Mouse (Mus musculus): ENCODE measurements around the gene Dhdds. TPM values are rescaled to one million over a fixed set of nuclear protein-coding genes. Genes with fewer than 3 reads are reported as not detected.

Gene Dhdds
- polyA plus RNA-seq (2012; rRNA removed): 19.4 and 19.7 TPM in 2 replicates

DNA sequence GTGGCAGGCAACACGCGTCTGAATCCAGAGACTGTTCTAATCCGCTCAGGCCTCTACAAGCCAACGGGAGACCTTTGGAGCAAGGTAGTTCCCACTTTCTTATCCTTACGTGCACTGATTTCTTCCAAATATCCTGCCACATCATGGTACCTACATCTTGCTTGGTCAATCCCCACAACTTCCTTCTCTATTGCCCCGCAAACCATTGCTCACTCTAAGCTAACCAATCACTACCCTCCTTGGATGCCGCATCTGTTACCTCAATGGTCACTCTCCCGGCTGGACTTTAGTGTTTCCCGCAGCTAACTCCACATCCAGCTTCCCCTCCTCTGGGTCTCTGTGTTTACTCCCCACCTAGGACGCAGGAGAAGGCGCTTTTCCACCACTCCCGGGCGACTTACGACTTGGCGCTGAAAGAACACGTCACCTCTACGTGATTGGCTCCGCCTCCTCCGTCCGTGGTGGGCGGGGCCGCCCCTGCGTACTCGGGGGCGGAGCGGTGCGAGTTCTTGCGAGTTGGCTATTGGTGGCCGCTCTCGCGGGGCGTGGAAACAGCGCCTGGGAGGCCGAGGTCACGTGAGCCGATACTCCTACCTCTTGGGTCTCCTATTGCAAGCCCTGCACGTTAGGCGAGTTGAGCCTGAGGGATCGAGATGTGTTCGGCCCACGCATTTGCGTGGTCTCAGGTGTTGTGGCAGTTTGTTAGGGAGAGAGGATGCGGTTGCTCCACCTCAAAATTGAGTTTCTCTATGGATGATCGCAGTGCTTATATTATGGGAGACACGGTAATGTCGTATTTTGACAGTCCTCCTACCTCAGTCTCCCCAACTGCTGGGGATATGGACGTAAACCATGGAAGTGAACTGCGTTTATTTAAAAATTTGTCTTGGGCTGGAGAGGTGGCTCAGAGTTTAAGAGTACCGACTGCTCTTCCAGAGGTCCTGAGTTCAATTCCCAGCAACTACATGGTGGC, at the start of gene Dhdds:
Gene Dhdds (minus strand): TSS at position 453 of the 973 bp plus-strand sequence.

DNA sequence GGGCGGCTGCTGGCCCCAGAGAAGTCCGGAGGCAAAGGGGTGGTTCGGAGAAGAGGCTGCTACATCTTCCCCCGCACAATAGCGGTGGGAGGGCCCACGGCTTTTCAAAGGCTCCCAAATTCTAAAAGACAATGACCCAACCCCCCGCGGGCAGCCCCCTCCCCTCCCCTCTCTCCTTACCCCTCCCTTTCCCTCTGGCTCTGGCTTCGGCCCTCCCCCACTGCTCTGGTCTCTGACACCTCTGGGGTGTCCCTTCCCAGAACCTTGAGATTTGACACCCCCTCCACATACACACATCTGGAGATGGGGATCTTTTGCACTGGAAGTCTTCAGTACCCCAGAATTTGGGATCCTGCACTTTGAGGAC, 18.0 kb upstream of the Dhdds start, which contains the start of gene Lin28a:
Gene Lin28a (minus strand): TSS at position 63 of the 367 bp plus-strand sequence.

DNA sequence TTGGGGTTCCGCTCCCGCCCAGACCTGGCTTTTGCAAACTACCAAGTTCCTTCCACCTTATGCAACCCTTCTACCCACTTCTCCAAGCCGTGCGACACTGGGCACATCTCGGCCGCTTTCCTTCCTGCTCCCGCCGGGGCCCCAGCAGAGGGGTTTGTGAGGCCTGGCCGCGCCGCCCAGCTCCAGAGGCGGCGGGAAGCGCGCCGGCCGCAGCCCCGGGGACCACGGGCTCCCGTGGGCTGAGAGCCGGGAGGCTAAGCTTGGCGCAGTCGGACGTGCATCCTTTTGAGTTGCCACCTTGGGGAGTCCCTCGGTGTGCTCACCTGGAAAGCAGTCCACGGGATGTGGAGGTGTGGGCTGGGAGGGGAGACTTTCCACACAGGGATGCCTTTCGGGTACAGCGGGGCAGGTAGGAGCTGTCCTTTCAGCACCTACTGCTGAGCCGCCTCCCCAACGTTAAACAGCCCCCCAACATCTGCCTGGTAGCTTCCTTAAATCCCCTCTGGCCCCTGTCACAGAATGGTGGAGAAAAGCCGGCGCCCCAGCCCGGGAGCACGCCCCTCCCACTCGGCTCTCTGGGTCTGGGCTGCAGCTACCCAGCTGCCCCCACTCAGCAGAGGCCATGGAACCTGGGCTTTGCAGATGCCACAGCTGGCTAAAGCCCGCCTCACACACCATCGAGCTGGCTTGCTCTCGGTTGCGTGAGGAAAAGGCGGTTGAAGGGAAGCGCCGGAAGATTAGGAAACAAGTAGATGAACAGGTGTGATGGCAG, 32.4 kb downstream of the Dhdds start, which contains the start of gene Hmgn2:
Gene Hmgn2 (minus strand): TSS at position 501 of the 772 bp plus-strand sequence.

Other genes with a start within 250 kb of the Dhdds start
- gene Arid1a, start 244.1 kb downstream of the Dhdds start, polyA plus RNA-seq (2012; rRNA removed): 52.8 TPM in 2 replicates
- gene Rps6ka1, start 113.1 kb downstream of the Dhdds start, polyA plus RNA-seq (2012; rRNA removed): 173 and 195 TPM in 2 replicates
- gene Hmgn2, start 32.3 kb downstream of the Dhdds start, polyA plus RNA-seq (2012; rRNA removed): 10.1 and 10.9 TPM in 2 replicates
- gene Lin28a, start 17.9 kb upstream of the Dhdds start, polyA plus RNA-seq (2012; rRNA removed): not detected in 2 replicates
- 0.12 and 0.52 TPM in 2 replicates for gene Zfp683, start 52.9 kb upstream of the Dhdds start, polyA plus RNA-seq (2012; rRNA removed)
- gene Crybg2, start 59.9 kb upstream of the Dhdds start, polyA plus RNA-seq (2012; rRNA removed): 47.0 and 49.2 TPM in 2 replicates
- 22.1 and 23.8 TPM in 2 replicates for gene Cd52, start 94.2 kb upstream of the Dhdds start, polyA plus RNA-seq (2012; rRNA removed)
- 5.9 and 6.5 TPM in 2 replicates for gene Ubxn11, start 101.7 kb upstream of the Dhdds start, polyA plus RNA-seq (2012; rRNA removed)
- gene Sh3bgrl3, start 127.9 kb upstream of the Dhdds start, polyA plus RNA-seq (2012; rRNA removed): 879 and 909 TPM in 2 replicates
- 15.9 and 20.1 TPM in 2 replicates for gene Cep85, start 186.2 kb upstream of the Dhdds start, polyA plus RNA-seq (2012; rRNA removed)
- gene Gm7534, start 202.1 kb upstream of the Dhdds start, polyA plus RNA-seq (2012; rRNA removed): not detected in 2 replicates
- 0.49 and 1.7 TPM in 2 replicates for gene Catsper4, start 226.5 kb upstream of the Dhdds start, polyA plus RNA-seq (2012; rRNA removed)
- gene Cnksr1, start 237.5 kb upstream of the Dhdds start, polyA plus RNA-seq (2012; rRNA removed): 31.8 and 36.7 TPM in 2 replicates
- gene E130218I03Rik, start 242.7 kb upstream of the Dhdds start, polyA plus RNA-seq (2012; rRNA removed): not detected in 2 replicates
- gene Zfp593, start 244.7 kb upstream of the Dhdds start, polyA plus RNA-seq (2012; rRNA removed): 8.8 and 9.7 TPM in 2 replicates
- not detected in 2 replicates for gene Gm30191, start 246.0 kb upstream of the Dhdds start, polyA plus RNA-seq (2012; rRNA removed)